Mouse (Mus musculus) hindbrain, embryonic 16.5 days (tissue): Measurements from ENCODE around the gene Atp4a. TPM values are rescaled to one million over a fixed set of nuclear protein-coding genes. Genes with fewer than 3 reads are reported as not detected.
"Not testable (repeated sequence)": the region's sequence is repeated elsewhere in the genome, so short reads cannot be mapped to it uniquely, and the experiment has no call there.

Experiments used
- ATAC-seq: fragments of 200-750 bp; cut with Nextera tagmentation; 2 replicates; pipeline ENCODE4 v1.8.0; 2017; ENCODE audit warnings: moderate TSS enrichment, moderate library complexity
- H3K27ac ChIP-seq: fragments of 300-500 bp; sonication (generic); 2 replicates; pipeline ENCODE4 v1.5.1; 2014; ENCODE audit warnings: low read depth, mild to moderate bottlenecking, control low read depth, low read length, moderate library complexity
- H3K27me3 ChIP-seq: fragments of 300-500 bp; sonication (generic); replicated peaks from 2 replicates; pipeline ENCODE4 v1.6.1; 2014; ENCODE audit warnings: low read length; ENCODE audit not compliant: control insufficient read depth, insufficient read depth
- H3K36me3 ChIP-seq: fragments of 300-500 bp; sonication (generic); 2 replicates; pipeline ENCODE4 v1.6.1; 2014; ENCODE audit warnings: mild to moderate bottlenecking, low read length, moderate library complexity, mixed read lengths; ENCODE audit not compliant: control insufficient read depth, insufficient read depth
- H3K4me1 ChIP-seq: fragments of 300-500 bp; sonication (generic); 2 replicates; pipeline ENCODE4 v1.6.1; 2014; ENCODE audit warnings: low read depth, low read length; ENCODE audit not compliant: control insufficient read depth, insufficient read depth
- H3K4me2 ChIP-seq: fragments of 300-500 bp; sonication (generic); 2 replicates; pipeline ENCODE4 v1.6.1; 2014; ENCODE audit warnings: mild to moderate bottlenecking, low read length, control low read depth, moderate library complexity
- H3K4me3 ChIP-seq: fragments of 300-500 bp; sonication (generic); 2 replicates; pipeline ENCODE4 v1.5.1; 2014; ENCODE audit warnings: mild to moderate bottlenecking, low read length, control low read depth, moderate library complexity
- H3K9ac ChIP-seq: fragments of 300-500 bp; sonication (generic); 2 replicates; pipeline ENCODE4 v1.6.1; 2014; ENCODE audit warnings: low read depth, mild to moderate bottlenecking, control low read depth, low read length, moderate library complexity
- H3K9me3 ChIP-seq: fragments of 300-500 bp; sonication (generic); 2 replicates; pipeline ENCODE4 v1.6.1; 2014; ENCODE audit warnings: mild to moderate bottlenecking, low read length, moderate library complexity; ENCODE audit not compliant: control insufficient read depth
- WGBS: fragments of 180-500 bp; shearing (Covaris S2); extraction: QIAGEN DNeasy Blood & Tissue Kit; methylation state at CpG from one replicate; pipeline ENCODE4 v1.1.7; 2014; 5-methylcytosine and 5-hydroxymethylcytosine counted together
- polyA plus RNA-seq: library from polyadenylated mRNA; unstranded; fragments of >200 nt; fragmentation: Nextera tagmentation; extraction: Ambion mirVana; gene quantifications from 2 replicates; pipeline ENCODE4 v1.2.1, GENCODE M21; 2015

Gene Atp4a
- polyA plus RNA-seq, 1 experiment from 2014 or later: 3.0 TPM

DNA sequence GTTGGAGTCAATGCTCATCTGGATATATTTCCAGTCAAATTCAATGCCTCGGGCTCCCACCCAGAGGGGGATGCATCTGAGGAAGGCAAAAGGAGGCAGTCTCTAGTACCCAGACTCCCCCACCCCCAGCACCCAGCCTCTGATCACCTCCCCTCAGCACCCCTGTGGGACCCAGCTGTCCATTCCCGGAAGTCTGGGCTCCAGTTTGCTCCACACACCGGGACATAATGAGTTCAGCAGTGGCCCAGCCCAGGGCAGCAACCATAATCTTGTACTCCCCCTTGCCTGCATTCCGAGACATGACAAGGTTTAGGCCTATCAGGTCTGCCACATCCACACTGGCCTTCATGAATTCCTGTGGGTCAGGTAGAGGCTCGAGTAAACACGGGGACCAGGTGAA lies 16.2 kb downstream of the Atp4a start:
- Histone ChIP-seq H3K4me3 (peak overlapping the region; percentile 89; the same call in 1 of the 2 replicates), H3K36me3 (peaks cover 19% of the 10 kb centered on the region), H3K27ac (no peak overlapping the region), H3K4me2 (peak overlapping the region; percentile 88), H3K4me1 (peaks cover 22% of the 10 kb centered on the region), H3K27me3 (no peaks in the 10 kb centered on the region), H3K9me3 (no peaks in the 10 kb centered on the region), H3K9ac (peak overlapping the region; percentile 97)
- WGBS: 88% methylated on average over 6 of the region's 6 CpGs
- no peak for ATAC-seq

DNA sequence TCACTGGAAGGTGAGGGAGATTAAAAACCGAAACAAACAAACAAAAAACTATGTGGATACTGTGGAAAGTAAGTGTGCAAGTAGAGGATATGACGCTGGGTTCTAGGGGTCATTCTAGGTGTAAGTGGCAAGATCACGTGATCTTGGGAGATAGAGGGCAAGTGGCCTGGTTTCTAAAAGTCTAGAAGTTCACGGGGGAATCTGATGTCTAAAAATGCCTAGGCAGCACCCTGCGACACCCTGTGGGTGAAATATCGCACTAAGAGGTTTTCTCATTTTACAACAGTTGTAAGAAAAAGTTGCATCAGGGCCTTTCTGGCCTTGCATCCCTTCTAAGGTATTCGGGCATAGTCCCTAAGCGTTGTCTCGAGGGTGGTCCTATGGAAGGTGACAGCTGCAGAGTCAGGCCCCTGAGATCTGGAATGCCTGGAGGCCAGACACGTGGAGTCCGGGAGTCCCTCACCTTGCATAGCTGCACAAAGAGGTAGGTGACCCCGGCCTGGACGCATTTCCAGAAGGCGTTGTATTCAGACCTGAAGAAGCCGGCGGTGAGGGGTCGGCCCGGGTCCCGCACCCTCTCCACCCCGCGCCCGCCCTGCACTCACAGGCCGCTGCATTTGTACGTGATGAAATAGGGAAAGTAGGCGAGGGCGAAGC lies 16.9 kb downstream of the Atp4a start:
- WGBS: 8% methylated on average over 26 of the region's 26 CpGs
- Histone ChIP-seq H3K27me3 (no peaks in the 10 kb centered on the region), H3K9ac (peak overlapping the region; percentile 97), H3K36me3 (peaks cover 22% of the 10 kb centered on the region), H3K4me1 (peaks cover 22% of the 10 kb centered on the region), H3K4me2 (peak overlapping the region; percentile 88), H3K27ac (peak overlapping the region; percentile 89), H3K9me3 (no peaks in the 10 kb centered on the region), H3K4me3 (peak overlapping the region; percentile 89)
- ATAC-seq: peak; percentile 61

DNA sequence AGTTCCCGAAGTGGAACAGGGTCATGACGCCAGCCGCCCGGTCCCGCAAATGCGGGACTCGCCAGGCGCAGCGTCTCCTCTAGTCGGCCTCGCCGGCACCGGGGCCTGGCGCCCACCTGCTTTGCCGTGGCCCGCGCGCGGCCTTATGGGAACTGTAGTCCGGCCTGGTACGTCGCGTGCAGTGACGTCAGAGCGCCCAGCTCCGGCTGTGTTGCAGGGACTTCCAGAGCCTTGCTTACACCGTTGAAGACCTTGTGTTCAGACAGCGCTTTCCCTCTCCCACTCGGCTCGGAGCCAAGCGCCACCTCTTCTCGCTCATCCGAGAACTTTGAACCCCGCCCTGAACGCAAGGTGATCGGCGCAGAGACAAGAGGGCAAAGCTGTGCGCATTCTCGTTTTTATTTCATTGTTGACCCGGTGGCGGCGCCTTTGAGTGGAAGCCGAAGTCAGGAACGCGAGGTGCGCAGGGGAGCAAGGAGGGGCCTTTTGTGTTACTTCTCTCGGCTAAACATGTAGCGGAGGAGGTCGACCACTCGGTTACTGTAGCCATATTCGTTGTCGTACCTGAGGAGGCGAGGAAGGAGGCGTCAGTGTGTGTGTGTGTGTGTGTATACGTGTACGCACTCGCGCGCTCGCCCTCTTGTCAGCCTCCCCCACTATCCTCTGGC lies 17.5 kb downstream of the Atp4a start, which contains the start of gene Tmem147:
Gene Tmem147, minus strand, starts transcription at position 145 of the 668 bp plus-strand sequence.
- no peaks in the 10 kb centered on the region for H3K27me3 ChIP-seq
- peak within 1 kb of the TSS; percentile 88 for H3K4me2 ChIP-seq
- H3K9me3 ChIP-seq: no peaks in the 10 kb centered on the region
- ATAC-seq: peak; percentile 97
- H3K4me1 ChIP-seq: peaks cover 22% of the 10 kb centered on the region
- under 1% methylated on average over 59 of the region's 60 CpGs for WGBS
- peak within 1 kb of the TSS; percentile 97 for H3K9ac ChIP-seq
- H3K36me3 ChIP-seq: peaks cover 23% of the 10 kb centered on the region
- peak within 1 kb of the TSS; percentile 89 for H3K4me3 ChIP-seq
- H3K27ac ChIP-seq: peak within 1 kb of the TSS; percentile 89

DNA sequence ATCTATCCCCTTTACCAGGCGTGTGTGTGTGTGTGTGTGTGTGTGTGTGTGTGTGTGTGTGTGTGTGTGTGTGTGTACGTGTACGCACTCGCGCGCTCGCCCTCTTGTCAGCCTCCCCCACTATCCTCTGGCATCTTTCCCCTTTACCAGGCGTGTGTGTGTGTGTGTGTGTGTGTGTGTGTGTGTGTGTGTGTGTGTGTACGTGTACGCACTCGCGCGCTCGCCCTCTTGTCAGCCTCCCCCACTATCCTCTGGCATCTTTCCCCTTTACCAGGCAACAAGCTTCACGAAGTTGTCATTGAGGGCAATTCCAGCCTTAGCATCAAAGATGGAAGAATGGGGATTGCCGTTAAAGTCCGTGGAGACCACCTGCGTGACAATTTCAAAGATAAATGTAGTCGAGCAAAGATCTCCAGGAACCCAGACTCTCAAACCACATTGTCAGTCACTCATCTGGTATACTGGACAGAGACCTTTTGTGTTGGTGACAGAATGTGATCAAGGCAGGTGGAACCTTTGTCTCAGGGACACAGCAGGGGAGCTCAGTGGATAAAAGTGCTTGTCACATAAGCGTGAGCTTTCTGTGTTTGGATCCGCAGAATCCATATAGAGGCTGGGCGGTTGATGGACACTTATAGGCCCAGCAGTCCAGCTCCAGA lies 18.2 kb downstream of the Atp4a start:
- H3K4me3 ChIP-seq: peak overlapping the region; percentile 89
- peaks cover 26% of the 10 kb centered on the region for H3K36me3 ChIP-seq
- H3K27me3 ChIP-seq, H3K9me3 ChIP-seq: not testable (repeated sequence)
- peak overlapping the region; percentile 97 for H3K9ac ChIP-seq
- ATAC-seq: 0 out of 2 replicates have a peak, but pooled peaks have one; percentile 1
- 13% methylated on average over 9 of the region's 22 CpGs for WGBS
- peak overlapping the region; percentile 89 for H3K27ac ChIP-seq
- H3K4me2 ChIP-seq: peak overlapping the region; percentile 88
- H3K4me1 ChIP-seq: peaks cover 22% of the 10 kb centered on the region

- ATAC-seq: no peak
These were observed 24.2 kb downstream of the Atp4a start for GRCm38 (mm10) chr7:30736211-30736610.

GRCm38 (mm10) chr7:30742570-30742969 lies 30.6 kb downstream of the Atp4a start:
- H3K9me3 ChIP-seq: not testable (repeated sequence)

More at GRCm38 (mm10) chr7:30736211-30736610, 24.2 kb downstream of the Atp4a start:
- H3K36me3 ChIP-seq: peaks cover 26% of the 10 kb centered on the region
- no peak overlapping the region for H3K9ac ChIP-seq
- H3K9me3 ChIP-seq: no peaks in the 10 kb centered on the region
- no peak overlapping the region for H3K4me2 ChIP-seq
- no peaks in the 10 kb centered on the region for H3K27me3 ChIP-seq
- peaks cover 5% of the 10 kb centered on the region for H3K4me1 ChIP-seq
- no peak overlapping the region for H3K4me3 ChIP-seq
- H3K27ac ChIP-seq: no peak overlapping the region
- WGBS: 91% methylated on average over 3 of the region's 3 CpGs

DNA sequence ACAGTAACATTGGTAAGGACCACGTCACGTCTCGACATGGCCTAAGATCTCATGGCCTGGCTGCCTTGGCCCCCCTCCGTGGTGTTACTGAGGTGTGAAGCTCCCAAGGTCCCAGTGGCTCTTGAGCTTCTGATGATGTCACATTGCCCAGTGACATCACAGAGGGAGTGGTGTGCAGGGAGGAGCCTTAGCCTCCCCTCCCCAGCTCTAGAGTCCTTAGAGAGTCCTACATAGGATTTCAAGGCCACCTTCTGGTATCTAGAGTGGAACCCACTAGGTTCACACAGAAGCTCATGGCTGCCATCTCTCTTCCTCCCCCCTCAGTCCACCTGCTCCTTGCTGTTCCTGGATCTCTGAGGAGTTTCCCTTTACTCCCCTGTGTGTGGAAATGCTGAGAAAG lies 31.6 kb downstream of the Atp4a start, which contains the start of gene Gapdhs:
Gene Gapdhs, minus strand, starts transcription at position 65 of the 400 bp plus-strand sequence.
- H3K27me3 ChIP-seq, H3K27ac ChIP-seq, H3K4me3 ChIP-seq, H3K4me2 ChIP-seq, H3K4me1 ChIP-seq, H3K36me3 ChIP-seq, ATAC-seq, H3K9me3 ChIP-seq, H3K9ac ChIP-seq: not testable (repeated sequence)
- WGBS: no CpG with 5 or more reads among the region's 4 CpGs

More at GRCm38 (mm10) chr7:30742570-30742969, 30.6 kb downstream of the Atp4a start:
- H3K27ac ChIP-seq, H3K27me3 ChIP-seq, H3K36me3 ChIP-seq, ATAC-seq, H3K9ac ChIP-seq, H3K4me3 ChIP-seq, H3K4me1 ChIP-seq, H3K4me2 ChIP-seq: not testable (repeated sequence)
- WGBS: 90% methylated on average over 2 of the region's 2 CpGs

GRCm38 (mm10) chr7:30744022-30744598 lies 32.1 kb downstream of the Atp4a start:
- H3K4me3 ChIP-seq: no peak overlapping the region
- H3K4me1 ChIP-seq: no peaks in the 10 kb centered on the region
- H3K9ac ChIP-seq: no peak overlapping the region
- H3K4me2 ChIP-seq: no peak overlapping the region
- H3K36me3 ChIP-seq: no peaks in the 10 kb centered on the region
- no peak overlapping the region for H3K27ac ChIP-seq
- H3K27me3 ChIP-seq: no peaks in the 10 kb centered on the region
- 49% methylated on average over 4 of the region's 4 CpGs for WGBS
- ATAC-seq: no peak
- no peaks in the 10 kb centered on the region for H3K9me3 ChIP-seq
